Mouse (Mus musculus) heart, embryonic 16.5 days (tissue): ENCODE measurements around the gene Tamm41. TPM values are rescaled to one million over a fixed set of nuclear protein-coding genes. Genes with fewer than 3 reads are reported as not detected.

Experiments used
- ATAC-seq: fragments of 200-750 bp; cut with Nextera tagmentation; replicated peaks from 2 replicates; pipeline ENCODE4 v1.8.0; 2017; ENCODE audit warnings: moderate number of reproducible peaks; ENCODE audit not compliant: insufficient read depth, low FRiP score; ENCODE audit errors: extremely low read depth
- H3K27ac ChIP-seq: fragments of 300-500 bp; sonication (generic); 2 replicates; pipeline ENCODE4 v1.5.1; 2014; ENCODE audit warnings: mild to moderate bottlenecking, low read length, control low read depth, moderate library complexity
- H3K27me3 ChIP-seq: fragments of 300-500 bp; sonication (generic); 2 replicates; pipeline ENCODE4 v1.6.1; 2014; ENCODE audit warnings: low read length, mixed read lengths; ENCODE audit not compliant: control insufficient read depth, insufficient read depth
- H3K36me3 ChIP-seq: fragments of 300-500 bp; sonication (generic); 2 replicates; pipeline ENCODE4 v1.6.1; 2014; ENCODE audit not compliant: control insufficient read depth, insufficient read depth
- H3K4me1 ChIP-seq: fragments of 300-500 bp; sonication (generic); 2 replicates; pipeline ENCODE4 v1.6.1; 2014; ENCODE audit warnings: low read length, mixed read lengths; ENCODE audit not compliant: control insufficient read depth, insufficient read depth
- H3K4me2 ChIP-seq: fragments of 300-500 bp; sonication (generic); 2 replicates; pipeline ENCODE4 v1.6.1; 2014; ENCODE audit warnings: low read depth, mild to moderate bottlenecking, control low read depth, low read length
- H3K4me3 ChIP-seq: fragments of 300-500 bp; sonication (generic); 2 replicates; pipeline ENCODE4 v1.5.1; 2014; ENCODE audit warnings: mild to moderate bottlenecking, control low read depth, low read length
- H3K9ac ChIP-seq: fragments of 300-500 bp; sonication (generic); 2 replicates; pipeline ENCODE4 v1.6.1; 2014; ENCODE audit warnings: low read length, control low read depth
- H3K9me3 ChIP-seq: fragments of 300-500 bp; sonication (generic); replicated peaks from 2 replicates; pipeline ENCODE4 v1.6.1; 2016; ENCODE audit warnings: low read length; ENCODE audit not compliant: control insufficient read depth
- WGBS: fragments of 180-500 bp; shearing (Covaris S2); extraction: QIAGEN DNeasy Blood & Tissue Kit; methylation state at CpG from one replicate; pipeline ENCODE4 v1.1.7; 2014; 5-methylcytosine and 5-hydroxymethylcytosine counted together
- polyA plus RNA-seq: library from polyadenylated mRNA; unstranded; fragments of >200 nt; fragmentation: Nextera tagmentation; extraction: Ambion mirVana; gene quantifications from 2 replicates; pipeline ENCODE4 v1.2.1, GENCODE M21; 2015

Gene Tamm41
- polyA plus RNA-seq, 1 experiment from 2014 or later: 36.5 TPM

DNA sequence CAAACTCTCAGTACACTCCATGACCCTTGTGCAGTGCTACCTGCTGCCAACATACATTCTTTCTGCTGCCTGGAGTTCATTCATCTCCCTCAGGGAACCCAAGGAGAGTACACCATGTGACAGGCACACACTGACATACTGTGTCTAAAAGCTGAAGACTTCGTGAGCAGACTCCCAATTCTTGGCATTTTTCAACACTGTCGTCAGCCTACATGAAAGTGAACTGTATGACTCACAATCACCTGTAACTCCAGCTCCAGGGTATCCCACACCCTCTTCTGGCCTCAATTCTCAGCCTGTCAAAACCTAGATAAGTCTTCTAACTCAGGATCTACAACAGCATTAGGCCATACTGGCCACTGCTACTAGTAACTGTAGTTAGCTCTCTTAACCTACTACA is 73.4 kb downstream of the Tamm41 start:
- ATAC-seq: no peak
- Histone ChIP-seq H3K9ac (no peak overlapping the region), H3K27ac (no peak overlapping the region), H3K27me3 (peaks cover 10% of the 10 kb centered on the region), H3K4me3 (no peak overlapping the region), H3K4me2 (no peak overlapping the region), H3K9me3 (no peaks in the 10 kb centered on the region), H3K4me1 (peaks cover 5% of the 10 kb centered on the region), H3K36me3 (no peaks in the 10 kb centered on the region)
- WGBS: 70% methylated on average over 2 of the region's 2 CpGs

DNA sequence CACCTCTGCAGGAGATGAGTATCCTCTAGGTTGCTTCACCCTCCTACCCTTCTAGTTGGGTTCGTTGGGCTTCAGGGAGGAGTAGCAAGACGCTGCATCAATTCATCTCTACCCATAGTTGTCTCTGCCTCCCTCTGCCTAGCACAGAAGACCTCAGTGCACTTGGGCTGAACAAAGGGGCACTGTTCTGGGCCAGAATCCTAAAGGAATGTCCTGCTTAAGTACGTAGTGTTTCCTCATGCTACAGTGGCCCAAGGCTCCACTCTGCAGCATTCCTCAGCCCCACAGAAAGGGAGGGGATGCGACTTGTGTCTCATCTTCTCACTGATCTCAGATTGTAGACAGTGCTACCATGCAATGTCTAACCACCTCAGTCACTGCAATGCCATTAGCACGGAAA is 74.0 kb downstream of the Tamm41 start:
- WGBS: 63% methylated on average over 5 of the region's 5 CpGs
- H3K9ac ChIP-seq: no peak overlapping the region
- ATAC-seq: no peak
- H3K4me2 ChIP-seq: no peak overlapping the region
- no peaks in the 10 kb centered on the region for H3K9me3 ChIP-seq
- no peak overlapping the region for H3K27ac ChIP-seq
- no peak overlapping the region for H3K4me3 ChIP-seq
- H3K36me3 ChIP-seq: no peaks in the 10 kb centered on the region
- H3K27me3 ChIP-seq: peaks cover 10% of the 10 kb centered on the region
- peaks cover 4% of the 10 kb centered on the region; the same call in 1 of the 2 replicates for H3K4me1 ChIP-seq

GRCm38 (mm10) chr6:114961276-114962068 is 76.2 kb downstream of the Tamm41 start:
- Histone ChIP-seq H3K4me1 (no peaks in the 10 kb centered on the region), H3K36me3 (no peaks in the 10 kb centered on the region), H3K9ac (no peak overlapping the region), H3K27me3 (0 out of 2 replicates have a peak, but pooled peaks cover 4% of the 10 kb centered on the region), H3K27ac (no peak overlapping the region), H3K4me3 (no peak overlapping the region), H3K4me2 (no peak overlapping the region), H3K9me3 (no peaks in the 10 kb centered on the region)
- 66% methylated on average over 10 of the region's 10 CpGs for WGBS
- ATAC-seq: no peak

DNA sequence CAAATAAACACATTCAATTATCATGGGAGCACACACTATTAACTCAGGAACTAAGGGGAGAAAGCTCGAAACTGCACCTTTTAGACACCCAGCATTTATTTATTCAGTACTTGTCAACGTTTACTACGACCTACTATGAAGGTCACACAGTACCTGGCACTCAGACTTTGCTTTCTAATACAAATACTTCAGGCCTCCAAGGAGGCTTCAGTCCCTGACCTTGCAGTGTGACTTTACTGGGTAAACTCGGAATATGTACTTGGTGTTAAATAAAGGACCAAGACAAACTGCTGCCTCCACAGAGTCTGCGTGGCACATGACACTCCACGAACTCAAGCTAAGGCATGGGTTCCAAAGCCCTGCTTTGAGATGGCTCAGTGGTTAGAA is 78.7 kb downstream of the Tamm41 start:
- no peaks in the 10 kb centered on the region for H3K27me3 ChIP-seq
- WGBS: 76% methylated on average over 6 of the region's 6 CpGs
- no peak overlapping the region for H3K27ac ChIP-seq
- no peak overlapping the region for H3K4me3 ChIP-seq
- H3K9me3 ChIP-seq: no peaks in the 10 kb centered on the region
- no peak overlapping the region for H3K4me2 ChIP-seq
- H3K4me1 ChIP-seq: no peaks in the 10 kb centered on the region
- ATAC-seq: no peak
- no peaks in the 10 kb centered on the region for H3K36me3 ChIP-seq
- no peak overlapping the region for H3K9ac ChIP-seq

DNA sequence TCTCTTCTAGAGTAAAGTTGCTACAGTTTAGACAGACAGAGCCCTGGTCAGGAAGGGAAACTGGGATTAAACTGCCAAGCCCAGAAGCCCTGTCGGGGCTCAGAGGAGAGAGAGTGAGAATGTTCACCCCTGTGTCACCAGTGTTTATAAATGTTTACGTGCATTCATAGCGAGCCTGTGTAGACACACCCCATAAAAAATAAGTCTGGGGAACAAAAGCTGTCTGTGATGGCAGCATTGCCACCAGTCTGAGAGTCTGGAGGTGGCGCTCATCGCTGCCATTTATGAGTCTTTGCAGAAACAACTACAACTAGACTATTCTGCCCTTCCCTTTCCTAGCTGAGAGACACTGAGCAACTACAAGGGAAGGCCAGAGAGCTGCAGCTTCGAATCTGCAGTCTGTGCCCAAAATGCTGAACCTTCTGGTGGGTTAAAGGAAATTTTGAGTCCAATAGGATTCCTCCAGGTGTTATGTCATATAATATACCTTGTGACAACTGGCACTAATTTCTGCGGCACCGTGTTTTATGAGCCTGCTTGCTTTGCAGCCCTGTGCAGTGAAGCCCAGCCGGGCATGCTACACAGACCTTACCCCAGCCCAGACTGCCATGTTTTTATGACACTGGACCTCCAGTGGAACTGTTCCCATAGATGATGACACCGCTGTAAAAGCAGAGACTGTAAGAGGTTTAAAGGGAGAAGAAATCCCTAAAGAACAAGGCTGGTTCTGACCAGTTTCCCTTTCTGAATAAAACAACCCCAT is 79.2 kb downstream of the Tamm41 start:
- no peak overlapping the region for H3K27ac ChIP-seq
- H3K36me3 ChIP-seq: no peaks in the 10 kb centered on the region
- H3K27me3 ChIP-seq: no peaks in the 10 kb centered on the region
- no peak overlapping the region for H3K4me2 ChIP-seq
- ATAC-seq: no peak
- WGBS: 81% methylated on average over 10 of the region's 10 CpGs
- H3K4me1 ChIP-seq: no peaks in the 10 kb centered on the region
- H3K9ac ChIP-seq: no peak overlapping the region
- H3K9me3 ChIP-seq: no peaks in the 10 kb centered on the region
- H3K4me3 ChIP-seq: no peak overlapping the region

DNA sequence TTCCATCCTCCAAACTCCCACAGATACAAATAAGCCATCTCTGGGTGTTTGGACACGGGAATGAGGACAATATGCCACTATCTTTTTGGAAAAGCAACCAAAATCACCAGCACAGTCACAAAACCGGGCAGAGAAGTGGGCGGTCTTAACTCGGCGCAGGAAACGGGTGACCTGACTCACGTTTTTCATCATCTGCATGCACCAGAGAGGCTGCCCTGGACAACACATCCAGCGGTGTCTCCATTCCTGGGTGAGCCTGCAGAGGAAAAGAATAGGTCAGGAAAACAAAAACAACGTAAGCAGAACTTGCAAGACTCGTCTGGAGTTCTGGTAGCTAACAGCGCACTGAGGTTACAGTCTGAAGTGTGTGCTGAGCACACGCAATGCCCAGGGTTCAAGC is 79.9 kb downstream of the Tamm41 start:
- Histone ChIP-seq H3K4me2 (no peak overlapping the region), H3K27ac (no peak overlapping the region), H3K27me3 (no peaks in the 10 kb centered on the region), H3K4me1 (no peaks in the 10 kb centered on the region), H3K9me3 (no peaks in the 10 kb centered on the region), H3K36me3 (no peaks in the 10 kb centered on the region), H3K9ac (no peak overlapping the region), H3K4me3 (no peak overlapping the region)
- no peak for ATAC-seq
- 67% methylated on average over 12 of the region's 12 CpGs for WGBS

- Histone ChIP-seq H3K4me1 (no peaks in the 10 kb centered on the region), H3K27me3 (no peaks in the 10 kb centered on the region), H3K4me3 (no peak overlapping the region), H3K4me2 (no peak overlapping the region), H3K36me3 (no peaks in the 10 kb centered on the region), H3K9me3 (no peaks in the 10 kb centered on the region), H3K27ac (no peak overlapping the region), H3K9ac (no peak overlapping the region)
- ATAC-seq: no peak
- 69% methylated on average over 5 of the region's 5 CpGs for WGBS
Observed at GRCm38 (mm10) chr6:114954496-114954895, 83.2 kb downstream of the Tamm41 start.

Other genes starting within 250 kb of the Tamm41 start
- 65.3 and 68.0 TPM in 2 replicates for gene Vgll4, start 67.9 kb downstream of the Tamm41 start, polyA plus RNA-seq
- 1.3 and 1.8 TPM in 2 replicates for gene Syn2, start 97.0 kb upstream of the Tamm41 start, polyA plus RNA-seq
- gene Gm17482, start 189.5 kb upstream of the Tamm41 start, polyA plus RNA-seq: not detected in 2 replicates
- 1.1 and 1.3 TPM in 2 replicates for gene Timp4, start 214.3 kb upstream of the Tamm41 start, polyA plus RNA-seq